Mouse (Mus musculus) gastrocnemius, postnatal 36 days (tissue): Measurements from ENCODE around the gene Kdm8. TPM values are rescaled to one million over a fixed set of nuclear protein-coding genes. Genes with fewer than 3 reads are reported as not detected.

ENCODE experiments used
- DNase-seq, 2 experiments: peaks; one replicate each; pipeline ENCODE4 v3.0.0; 2022
- intact Hi-C: fragments of 180-260 bp; cut with DNase I; formaldehyde crosslinking; loops from one replicate; pipeline ENCODE4 v1.15.1; 2025
- total RNA-seq, 2 experiments: library from RNA; stranded (reverse); gene quantifications; 2 replicates each; pipeline ENCODE4 v1.2.3; 2021

The Kdm8 gene
- total RNA-seq, 2 experiments from 2014 or later, result 4.5 to 5.0 TPM

DNA sequence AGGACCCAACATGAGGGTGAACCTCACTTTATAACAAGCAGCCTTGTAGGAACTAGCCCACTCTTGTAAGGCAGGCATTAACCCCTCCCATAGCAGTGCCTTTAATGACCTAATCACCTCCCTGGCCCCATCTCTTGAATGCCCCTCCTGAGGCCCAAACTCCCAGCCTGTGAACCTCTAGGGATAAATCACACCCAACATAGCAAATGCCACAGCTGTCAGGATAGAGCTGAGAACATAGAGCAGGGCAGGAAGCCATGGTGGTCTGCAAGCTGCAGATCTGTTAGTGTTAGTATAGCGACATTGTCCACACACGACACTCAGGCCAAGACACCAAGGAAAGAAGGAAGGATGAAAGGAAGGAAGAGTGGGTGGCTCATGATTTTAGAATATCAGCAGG lies 6.6 kb downstream of the Kdm8 start:
- intact Hi-C loops, result no loop called here

DNA sequence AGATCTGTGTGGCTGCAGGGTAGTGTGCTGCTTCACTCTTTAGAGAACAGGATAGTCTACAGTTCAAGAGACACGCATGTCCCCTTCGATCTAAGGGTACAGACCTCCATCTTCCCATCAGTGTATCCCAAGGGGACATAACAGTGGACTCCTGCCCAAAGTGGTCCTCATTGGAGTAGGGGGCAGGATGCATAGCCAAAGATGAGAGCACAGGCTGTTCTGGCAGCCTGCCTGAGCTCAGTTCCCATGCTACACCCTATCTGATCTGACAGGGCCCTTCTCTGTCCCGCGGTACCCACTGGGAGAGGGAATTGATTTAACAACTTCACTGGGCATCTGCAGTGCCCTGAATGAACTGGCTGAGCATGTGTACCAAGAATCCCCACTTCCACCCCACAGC lies 9.2 kb downstream of the Kdm8 start:
- DNase-seq, result no peak
- intact Hi-C loops, result no loop called here

More for the DNA sequence above, 6.6 kb downstream of the Kdm8 start:
- DNase-seq, result no peak

- no peak for DNase-seq
- intact Hi-C loops, result no loop called here
Observed at GRCm38 (mm10) chr7:125462200-125462599, 17.7 kb downstream of the Kdm8 start.

- peak; percentile 40 to 64 for DNase-seq
- intact Hi-C loops, result loop anchor here (5.0 kb wide), 1 partner anchor 167 kb away; no protein-coding TSS in a partner anchor
Observed at GRCm38 (mm10) chr7:125469937-125470336, 25.5 kb downstream of the Kdm8 start.

GRCm38 (mm10) chr7:125470901-125471300 lies 26.4 kb downstream of the Kdm8 start:
- intact Hi-C loops, result loop anchor here (5.0 kb wide), 1 partner anchor 166 kb away; no protein-coding TSS in a partner anchor
- no peak for DNase-seq

DNA sequence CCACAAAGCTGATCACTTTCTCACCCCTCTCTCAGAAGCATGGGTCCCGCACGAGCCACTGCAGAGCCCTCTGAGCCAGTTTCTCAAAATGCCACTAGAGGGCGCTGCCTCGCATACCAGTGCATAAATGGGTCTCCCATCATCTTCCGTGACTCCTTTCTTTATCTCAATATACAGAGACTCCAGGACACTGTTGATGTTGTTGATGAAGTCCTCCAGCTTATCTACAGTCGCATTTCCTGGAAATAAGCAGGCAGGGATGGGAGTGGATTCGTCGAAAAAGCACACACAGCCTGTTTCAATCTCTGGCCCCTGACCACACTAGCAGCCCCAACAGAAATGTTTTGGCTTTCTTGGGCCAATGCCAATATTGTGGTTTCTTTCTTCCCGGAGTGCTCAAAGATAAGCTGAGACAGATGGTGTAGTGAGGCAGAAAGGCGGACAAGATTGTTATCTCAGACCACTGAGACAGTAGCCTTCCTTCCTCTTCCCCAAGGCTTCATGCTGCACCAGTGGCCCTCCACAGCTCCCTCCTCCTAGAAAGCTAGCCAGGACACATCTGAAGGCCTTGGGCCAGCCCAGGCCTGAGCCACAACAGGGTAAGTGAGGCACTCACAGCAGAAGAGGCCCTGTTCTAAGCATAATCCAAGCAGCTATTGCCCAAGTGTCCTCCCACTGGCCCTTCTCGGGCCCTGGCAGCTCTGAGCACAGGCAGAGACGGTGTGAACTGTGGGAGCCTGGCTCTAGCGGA lies 27.7 kb downstream of the Kdm8 start:
- intact Hi-C loops, result loop anchor here (2.0 to 5.0 kb wide), 2 partner anchors 109 to 165 kb away; no protein-coding TSS in a partner anchor
- DNase-seq, result peak; percentile 64 to 68

- intact Hi-C loops, result loop anchor here (5.0 kb wide), 1 partner anchor 163 kb away; no protein-coding TSS in a partner anchor
- no peak for DNase-seq
Observed at GRCm38 (mm10) chr7:125474535-125474934, 30.1 kb downstream of the Kdm8 start.

DNA sequence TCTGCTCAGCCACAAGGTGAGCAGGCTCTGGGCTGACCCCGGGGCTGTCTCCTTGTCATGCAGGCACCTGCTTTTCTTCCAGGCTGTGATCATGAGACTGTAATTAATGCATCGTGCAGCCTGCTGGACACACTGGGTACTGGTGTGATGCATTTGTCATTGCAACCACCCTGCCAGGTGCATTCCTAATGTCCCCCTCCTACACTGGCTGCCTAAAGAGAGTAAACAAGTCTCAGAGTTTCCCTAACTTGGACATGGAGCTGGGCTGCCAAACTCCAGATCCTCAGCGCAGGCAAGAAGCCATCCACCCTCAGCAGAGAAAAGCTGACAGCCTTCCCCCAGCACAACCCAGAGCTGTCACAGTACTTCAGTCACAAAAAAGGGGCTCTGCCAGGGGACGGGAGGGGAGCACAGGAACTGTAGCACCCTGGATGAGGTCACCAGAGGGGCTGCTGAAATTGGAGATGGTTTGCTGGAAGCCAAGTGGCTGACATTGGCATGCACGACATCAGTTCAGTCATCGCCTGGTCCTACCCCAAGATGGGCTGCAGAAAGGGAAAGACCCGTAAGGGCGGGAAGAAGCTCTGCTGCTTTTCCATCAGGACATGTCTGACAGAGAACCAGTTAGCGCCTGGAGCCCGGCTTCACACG lies 31.2 kb downstream of the Kdm8 start:
- intact Hi-C loops, result no loop called here
- no peak for DNase-seq

GRCm38 (mm10) chr7:125478391-125478984 lies 34.0 kb downstream of the Kdm8 start:
- DNase-seq, result no peak
- intact Hi-C loops, result no loop called here

DNA sequence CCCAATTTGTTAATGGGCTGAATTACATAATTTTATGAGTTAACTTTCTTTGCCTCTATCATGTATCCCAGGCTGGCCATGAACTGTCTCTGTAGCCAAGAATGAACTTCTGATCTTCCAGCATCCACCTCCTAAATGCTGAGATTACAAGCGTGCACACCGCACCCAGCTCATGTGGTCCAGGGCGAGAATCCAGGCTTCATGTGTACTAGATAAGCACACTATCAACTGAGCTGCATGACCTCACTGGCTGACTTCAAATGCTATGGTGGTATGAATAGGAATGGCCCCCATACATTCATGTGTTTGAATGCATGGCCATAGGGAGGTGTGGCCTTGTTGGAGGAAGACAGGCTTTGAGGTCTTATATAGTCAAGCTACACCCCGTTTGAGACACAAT lies 36.0 kb downstream of the Kdm8 start:
- intact Hi-C loops, result no loop called here
- no peak for DNase-seq

DNA sequence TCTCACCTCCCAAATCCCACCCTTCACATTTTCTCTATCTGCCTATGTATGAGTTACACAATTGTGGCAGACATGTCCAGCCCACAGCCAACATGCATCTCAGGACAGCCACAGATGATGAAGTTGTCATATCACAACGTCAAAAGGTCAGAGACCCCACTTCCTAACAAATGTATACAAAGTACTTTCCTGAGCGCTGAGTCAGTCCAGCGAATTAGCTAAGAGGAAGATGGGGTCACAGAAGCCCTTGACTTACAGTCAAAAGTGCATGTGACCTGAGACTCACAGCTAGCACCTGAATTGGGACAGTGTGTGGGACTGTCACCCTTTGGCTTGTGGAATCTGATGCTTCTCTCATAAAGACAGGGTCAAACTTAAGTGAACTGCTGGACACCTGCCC lies 37.9 kb downstream of the Kdm8 start:
- no peak for DNase-seq
- intact Hi-C loops, result no loop called here

- DNase-seq, result no peak
- intact Hi-C loops, result no loop called here
Observed at GRCm38 (mm10) chr7:125482886-125483285, 38.4 kb downstream of the Kdm8 start.

- DNase-seq, result no peak
- intact Hi-C loops, result no loop called here
Observed at GRCm38 (mm10) chr7:125484791-125485190, 40.3 kb downstream of the Kdm8 start.

DNA sequence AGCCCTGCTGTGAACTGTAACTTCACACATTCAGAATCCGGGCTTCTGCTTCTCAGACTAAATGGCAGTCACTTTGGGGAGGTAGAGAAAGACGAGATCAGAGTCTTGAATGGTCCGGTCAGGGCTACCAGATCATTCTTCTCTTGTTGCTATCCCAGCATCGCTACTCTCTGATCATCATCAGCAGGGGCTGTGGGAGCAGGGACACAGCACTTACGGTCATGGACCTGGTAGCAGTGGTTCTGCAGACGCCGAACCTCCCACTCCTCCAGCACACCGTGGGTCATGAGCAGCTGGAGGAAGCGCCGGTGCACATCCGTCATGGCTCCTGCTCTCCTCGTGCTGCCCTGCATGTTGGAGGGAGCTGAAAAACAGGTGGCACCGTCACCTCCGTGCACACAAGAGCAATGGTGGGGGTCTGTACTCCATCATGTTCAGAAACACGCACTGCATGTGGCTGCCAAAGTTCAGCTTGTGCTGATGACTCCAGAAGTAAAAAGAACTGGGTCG lies 41.7 kb downstream of the Kdm8 start:
- DNase-seq, result no peak
- intact Hi-C loops, result no loop called here

GRCm38 (mm10) chr7:125487126-125487525 lies 42.6 kb downstream of the Kdm8 start:
- DNase-seq, result no peak
- intact Hi-C loops, result no loop called here

- no peak for DNase-seq
- intact Hi-C loops, result no loop called here
Observed at GRCm38 (mm10) chr7:125488706-125489105, 44.2 kb downstream of the Kdm8 start.

DNA sequence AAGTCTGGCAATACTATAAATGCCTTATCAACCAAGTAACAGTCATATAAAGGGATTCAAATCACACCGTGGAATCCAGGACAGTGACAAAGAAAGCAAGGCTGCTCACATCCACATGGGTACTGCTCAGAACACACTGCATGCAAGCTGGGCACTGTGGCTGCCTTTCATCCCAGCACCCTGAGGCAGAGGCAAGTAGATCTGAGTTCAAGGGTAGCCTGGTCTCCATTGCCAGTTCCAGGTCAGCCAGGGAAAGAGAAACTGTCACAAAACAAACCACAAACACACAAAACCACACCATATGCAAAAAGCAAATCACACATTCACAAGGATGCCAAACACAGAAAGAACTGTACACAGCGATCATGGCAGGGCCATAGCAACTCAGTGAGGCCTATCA lies 45.2 kb downstream of the Kdm8 start:
- no peak for DNase-seq
- intact Hi-C loops, result loop anchor here (5.0 kb wide), 1 partner anchor 63 kb away; the partner anchor contains the start of gene Il4ra

DNA sequence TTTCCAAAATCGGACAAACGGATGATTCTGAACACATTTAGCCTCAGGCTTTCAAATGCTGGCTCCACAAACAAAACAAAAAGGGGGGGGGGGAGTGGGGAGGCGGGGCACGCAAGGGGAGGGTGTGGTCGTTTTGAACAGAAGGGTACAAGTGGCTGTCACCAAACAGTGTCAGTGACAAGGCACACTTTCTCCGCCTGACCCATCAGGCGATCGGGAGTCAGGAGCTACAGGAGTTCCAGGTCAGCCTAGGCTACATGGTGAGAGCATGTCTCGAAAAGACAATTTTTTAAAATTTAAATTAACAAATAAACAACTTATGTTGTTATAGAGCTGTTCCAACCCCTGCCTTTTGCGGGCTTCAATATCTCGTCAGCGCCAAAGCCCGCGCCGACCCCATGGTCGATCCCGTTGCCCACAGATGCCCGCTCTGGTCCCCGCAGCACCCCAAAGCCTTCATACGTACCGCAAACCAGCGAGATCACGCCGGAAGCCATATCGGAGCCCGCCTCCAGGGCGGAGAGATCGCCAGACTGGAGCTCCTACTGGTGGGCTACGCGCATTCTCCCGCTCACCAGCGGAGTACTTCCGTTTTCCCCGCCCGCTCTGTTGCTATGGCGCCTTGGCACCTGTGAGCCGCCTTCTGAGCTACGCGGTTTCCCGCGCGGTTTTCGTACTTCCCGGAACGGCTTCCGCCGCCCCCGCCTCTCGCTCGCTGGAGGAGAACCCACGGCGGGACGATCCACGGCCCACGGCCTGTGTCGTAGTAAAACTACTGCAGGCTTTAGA lies 46.7 kb downstream of the Kdm8 start, which contains the start of gene Nsmce1:
TSS of gene Nsmce1 (minus strand) at position 650 of the 789 bp plus-strand sequence.
- DNase-seq, result peak; percentile 90 to 92
- intact Hi-C loops, result loop anchor here (5.0 kb wide), 1 partner anchor 61 kb away; the partner anchor contains the start of gene Il4ra

GRCm38 (mm10) chr7:125491760-125492159 lies 47.3 kb downstream of the Kdm8 start:
- intact Hi-C loops, result loop anchor here (5.0 kb wide), 1 partner anchor 61 kb away; the partner anchor contains the start of gene Il4ra
- no peak for DNase-seq

- intact Hi-C loops, result loop anchor here (5.0 kb wide), 1 partner anchor 60 kb away; the partner anchor contains the start of gene Il4ra
- DNase-seq, result no peak
Observed at GRCm38 (mm10) chr7:125492551-125492950, 48.1 kb downstream of the Kdm8 start.
